Mouse (Mus musculus): ENCODE results near the gene Gm3594.
"Not testable (repeated sequence)": the region's sequence is repeated elsewhere in the genome, so short reads cannot be mapped to it uniquely, and the experiment has no call there.

Gene Gm3594

DNA sequence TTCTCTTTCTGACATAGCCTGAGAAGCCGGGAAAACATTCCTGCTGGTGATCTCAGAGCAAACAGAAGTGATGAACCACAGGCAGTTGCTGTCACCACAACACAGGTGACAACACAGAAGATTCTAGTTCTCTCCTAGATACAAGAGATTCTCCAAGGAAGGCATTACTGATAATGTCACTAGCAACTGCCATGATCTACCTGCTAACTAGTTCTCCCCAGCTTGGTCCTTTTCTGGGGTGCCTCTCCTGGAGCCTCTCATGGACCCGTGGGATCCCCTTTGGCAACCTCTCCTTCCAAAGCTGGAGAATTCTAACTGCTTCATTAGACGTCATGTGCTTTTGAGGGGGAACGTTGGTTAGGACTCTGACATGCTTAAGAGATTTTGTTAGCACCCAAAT lies at the start of gene Gm3594:
TSS of gene Gm3594 (minus strand) at position 101 of the 400 bp plus-strand sequence.
- DNase-seq (ENCODE audit: low spot score) = not testable (repeated sequence)

DNA sequence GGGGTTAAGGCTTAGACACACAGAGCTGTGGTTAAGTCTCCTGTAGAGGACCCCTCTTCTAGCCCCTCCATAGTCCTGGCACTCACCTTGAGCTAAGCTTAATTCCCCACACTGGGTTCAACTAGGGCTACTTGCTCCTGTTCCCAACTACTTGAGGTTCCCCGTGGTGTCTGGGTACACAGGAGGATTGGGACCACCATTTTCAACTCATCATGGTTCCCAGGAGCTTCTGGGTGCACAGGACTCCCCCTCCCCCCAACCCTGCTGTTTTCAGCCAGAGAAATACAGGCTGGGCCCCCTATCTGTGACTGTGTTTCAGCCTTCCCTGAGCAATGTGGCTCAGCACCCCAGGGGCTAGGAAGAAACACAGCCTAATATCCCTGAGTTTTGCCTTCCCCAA lies 41.9 kb upstream of the Gm3594 start:
- not testable (repeated sequence) for DNase-seq (ENCODE audit: low spot score)

DNA sequence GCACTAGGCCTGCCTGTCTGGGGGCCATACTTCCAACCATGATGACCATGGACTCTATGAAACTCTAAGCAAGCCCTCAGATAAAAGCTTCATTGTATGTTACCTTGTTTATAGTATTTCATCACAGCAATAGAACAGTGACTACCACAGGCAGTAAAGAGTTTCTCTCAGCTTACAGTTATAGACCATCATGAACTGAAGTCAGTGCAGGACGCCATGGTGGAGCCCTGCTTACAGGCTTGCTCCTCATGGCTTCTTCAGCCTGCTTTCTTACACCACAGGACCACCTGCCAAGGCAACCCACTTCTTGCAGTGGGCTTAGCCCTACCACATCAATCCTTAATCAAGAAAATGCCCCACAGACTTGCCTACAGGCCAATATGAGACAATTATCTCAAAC lies 41.1 kb upstream of the Gm3594 start:
- not testable (repeated sequence) for DNase-seq (ENCODE audit: low spot score)

DNA sequence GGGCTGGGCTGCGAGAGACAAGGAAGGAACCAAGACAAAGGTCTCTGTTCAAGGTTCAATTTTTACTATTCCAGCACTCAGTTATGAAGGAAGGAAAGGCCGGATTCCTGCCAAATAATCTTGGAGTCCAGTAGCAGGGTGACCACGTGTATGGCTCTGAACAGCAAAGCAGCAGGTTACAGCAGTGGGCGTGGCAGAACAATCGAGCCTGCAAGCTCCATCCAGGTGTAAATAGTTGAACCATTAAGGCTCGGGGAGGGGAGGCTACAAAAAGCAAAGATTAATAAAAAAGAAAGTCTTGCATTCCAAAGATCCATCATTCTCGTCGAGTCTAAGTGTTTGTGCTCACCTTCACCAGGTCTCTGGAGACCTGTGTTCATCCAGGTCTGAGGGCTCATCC lies 37.7 kb upstream of the Gm3594 start:
- DNase-seq (ENCODE audit: low spot score) = not testable (repeated sequence)

DNA sequence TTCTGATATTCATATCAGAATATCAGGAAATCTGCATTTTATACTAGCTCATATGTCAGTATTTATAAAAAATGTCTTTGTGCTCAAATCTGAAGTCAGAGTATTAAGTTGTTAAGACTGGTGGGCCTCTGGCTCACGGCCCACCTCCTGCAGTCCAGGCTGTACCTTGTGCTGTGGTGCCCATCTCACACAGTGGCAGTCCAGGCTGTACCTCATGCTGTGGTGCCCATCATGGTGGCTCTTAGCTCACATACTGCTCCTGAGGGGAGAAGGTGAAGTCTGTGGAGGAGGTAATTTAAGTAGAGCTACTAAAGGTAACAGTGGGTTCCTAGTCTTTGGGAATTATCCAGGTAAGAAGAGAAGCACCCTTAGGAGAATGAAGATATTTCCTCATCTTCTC lies 27.4 kb upstream of the Gm3594 start:
- not testable (repeated sequence) for DNase-seq (ENCODE audit: low spot score)

DNA sequence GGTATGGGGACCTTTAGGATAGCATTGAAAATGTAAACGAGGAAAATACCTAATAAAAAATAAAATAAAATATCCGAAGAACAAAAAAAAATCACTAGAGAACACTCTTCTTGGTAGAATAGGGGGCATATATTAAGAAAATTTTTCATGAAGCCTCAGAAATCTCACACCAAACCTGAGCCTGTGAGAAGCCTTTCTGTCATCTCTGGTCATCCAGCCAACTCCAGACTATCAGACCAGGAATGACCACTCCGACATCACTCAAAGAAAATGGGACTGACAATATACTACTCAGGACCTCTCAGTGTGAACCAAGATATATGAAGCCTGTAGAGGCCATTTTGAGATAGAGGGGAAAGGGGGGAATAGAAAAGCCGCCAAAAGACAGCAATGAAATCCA lies 3.6 kb downstream of the Gm3594 start:
- DNase-seq (ENCODE audit: low spot score) = not testable (repeated sequence)

DNA sequence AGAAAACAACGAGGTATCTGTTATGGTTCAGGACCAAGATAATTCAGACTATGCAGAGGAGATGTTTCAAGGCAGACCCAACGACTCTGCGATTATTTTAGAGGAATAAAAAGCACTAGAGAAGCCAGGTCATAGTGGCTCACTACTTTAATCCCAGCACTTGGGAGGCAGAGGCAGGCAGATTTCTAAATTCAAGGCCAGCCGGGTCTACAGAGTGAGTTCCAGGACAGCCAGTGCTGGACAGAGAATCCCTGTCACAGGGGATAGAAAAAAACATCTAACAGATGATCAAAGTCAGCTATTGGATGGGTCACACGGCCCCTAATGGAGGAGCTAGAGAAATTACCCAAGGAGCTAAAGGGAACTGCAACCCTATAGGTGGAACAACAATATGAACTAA lies 4.2 kb downstream of the Gm3594 start:
- DNase-seq (ENCODE audit: low spot score) = peak; percentile 11

DNA sequence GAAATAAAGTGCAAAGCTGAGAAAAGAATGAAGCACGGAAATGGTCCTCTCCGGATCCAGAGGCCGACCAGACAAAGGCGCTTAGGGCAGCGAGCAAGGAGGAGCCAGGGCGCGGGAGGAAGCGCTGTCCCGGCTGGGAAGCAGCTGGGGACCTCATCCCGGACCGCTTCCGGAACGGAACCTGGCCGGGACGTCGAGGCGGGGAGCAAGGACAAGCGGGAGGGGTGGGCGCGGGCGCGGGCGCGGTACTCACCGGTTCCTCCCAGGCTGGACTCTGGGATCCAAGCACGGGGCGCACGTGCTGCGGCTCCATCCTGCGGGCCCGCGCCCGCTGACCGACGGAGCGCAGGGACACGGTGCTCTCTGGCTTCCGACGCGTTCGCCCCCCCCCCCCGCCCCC lies 17.6 kb downstream of the Gm3594 start:
- DNase-seq (ENCODE audit: low spot score) = not testable (repeated sequence)

DNA sequence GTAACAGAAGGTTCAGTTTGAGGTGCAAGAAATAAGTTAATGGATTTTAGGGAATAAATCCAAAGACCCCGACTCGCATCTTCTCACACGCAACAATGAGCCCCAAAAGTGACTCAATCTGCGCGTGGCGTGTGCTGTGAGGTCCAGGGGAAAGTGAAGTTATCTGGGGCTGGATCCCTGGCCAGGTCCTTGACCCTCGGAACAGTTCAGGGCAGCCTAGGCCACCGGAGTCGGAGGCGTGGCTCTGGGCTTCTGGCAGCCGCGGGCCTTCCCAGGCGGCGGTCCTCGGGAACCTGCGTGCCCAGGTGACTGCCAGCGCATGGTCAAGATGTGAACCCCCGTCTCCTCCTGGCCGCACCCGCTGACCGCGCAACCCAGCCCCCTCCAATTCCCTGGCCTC lies 18.1 kb downstream of the Gm3594 start:
- DNase-seq (ENCODE audit: low spot score) = not testable (repeated sequence)

DNA sequence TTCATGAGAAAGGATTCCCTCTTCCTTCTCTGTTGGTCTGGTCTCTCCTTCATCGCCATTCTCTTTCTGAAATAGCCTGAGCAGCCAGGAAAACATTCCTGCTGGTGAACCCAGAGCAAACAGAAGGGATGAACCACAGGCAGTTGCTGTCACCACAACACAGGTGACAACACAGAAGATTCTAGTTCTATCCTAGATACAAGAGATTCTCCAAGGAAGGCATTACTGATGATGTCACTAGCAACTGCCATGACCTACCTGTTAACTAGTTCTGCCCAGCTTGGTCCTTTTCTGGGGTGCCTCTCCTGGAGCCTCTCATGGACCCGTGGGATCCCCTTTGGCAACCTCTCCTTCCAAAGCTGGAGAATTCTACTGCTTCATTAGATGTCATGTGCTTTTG lies 32.0 kb downstream of the Gm3594 start, which contains the start of gene Gm3591:
TSS of gene Gm3591 (minus strand) at position 101 of the 400 bp plus-strand sequence.
- not testable (repeated sequence) for DNase-seq (ENCODE audit: low spot score)

DNA sequence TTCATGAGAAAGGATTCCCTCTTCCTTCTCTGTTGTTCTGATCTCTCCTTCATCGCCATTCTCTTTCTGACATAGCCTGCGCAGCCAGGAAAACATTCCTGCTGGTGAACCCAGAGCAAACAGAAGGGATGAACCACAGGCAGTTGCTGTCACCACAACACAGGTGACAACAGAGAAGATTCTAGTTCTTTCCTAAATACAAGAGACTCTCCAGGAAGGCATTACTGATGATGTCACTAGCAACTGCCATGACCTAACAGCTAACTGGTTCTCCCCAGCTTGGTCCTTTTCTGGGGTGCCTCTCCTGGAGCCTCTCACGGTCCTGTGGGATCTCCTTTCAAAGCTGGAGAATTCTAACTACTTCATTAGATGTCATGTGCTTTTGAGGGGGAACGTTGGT lies 54.2 kb downstream of the Gm3594 start, which contains the start of gene Gm16440:
TSS of gene Gm16440 (minus strand) at position 101 of the 400 bp plus-strand sequence.
- not testable (repeated sequence) for DNase-seq (ENCODE audit: low spot score)
